Mouse (Mus musculus) liver, embryonic 14.5 days (tissue): ENCODE measurements around the gene Acot8. TPM values are rescaled to one million over a fixed set of nuclear protein-coding genes. Genes with fewer than 3 reads are reported as not detected.

ENCODE experiments used
- ATAC-seq: fragments of 200-750 bp; cut with Nextera tagmentation; 2 replicates; pipeline ENCODE4 v1.8.0; 2017; ENCODE audit warnings: moderate number of reproducible peaks, mild to moderate bottlenecking, moderate library complexity; ENCODE audit not compliant: insufficient read depth
- DNase-seq, 3 experiments: peaks; one replicate each; pipeline ENCODE4 v3.0.0-alpha.2; 2012 to 2013; ENCODE audit warnings: low read depth in 3 of 3, low spot score in 3 of 3
- H3K27ac ChIP-seq: fragments of 300-500 bp; sonication (generic); 2 replicates; pipeline ENCODE4 v1.5.1; 2014; ENCODE audit warnings: moderate library complexity, mild to moderate bottlenecking, control low read depth, inconsistent platforms
- H3K27me3 ChIP-seq: fragments of 300-500 bp; sonication (generic); 2 replicates; pipeline ENCODE4 v1.6.1; 2014; ENCODE audit warnings: mild to moderate bottlenecking, low read length, moderate library complexity; ENCODE audit not compliant: control insufficient read depth, insufficient read depth
- H3K36me3 ChIP-seq: fragments of 300-500 bp; sonication (generic); replicated peaks from 2 replicates; pipeline ENCODE4 v1.6.1; 2014; ENCODE audit warnings: low read depth; ENCODE audit not compliant: control insufficient read depth, insufficient read depth
- H3K4me1 ChIP-seq, 2 experiments: fragments of 200-500 bp in 1 of 2; fragments of 300-500 bp in 1 of 2; sonication (generic) in 1 of 2; replicated peaks; 2 replicates each; pipeline ENCODE4 v1.6.1; 2012 to 2014; ENCODE audit warnings: antibody characterized with exemption in 1 of 2, inconsistent platforms in 1 of 2, low read length in 1 of 2; ENCODE audit not compliant: control insufficient read depth in 2 of 2, insufficient read depth in 2 of 2
- H3K4me2 ChIP-seq: fragments of 300-500 bp; sonication (generic); 2 replicates; pipeline ENCODE4 v1.6.1; 2014; ENCODE audit warnings: low read depth, mild to moderate bottlenecking, control low read depth, moderate library complexity
- H3K4me3 ChIP-seq, 2 experiments: fragments of 200-500 bp in 1 of 2; fragments of 300-500 bp in 1 of 2; sonication (generic) in 1 of 2; 2 replicates each; pipeline ENCODE4 v1.5.1; 2012 to 2014; ENCODE audit warnings: low read depth in 2 of 2, low read length in 2 of 2, mild to moderate bottlenecking in 2 of 2, control low read depth in 1 of 2, inconsistent platforms in 1 of 2, moderate library complexity in 1 of 2; ENCODE audit not compliant: insufficient read depth in 1 of 2
- H3K9ac ChIP-seq: fragments of 300-500 bp; sonication (generic); replicated peaks from 2 replicates; pipeline ENCODE4 v1.6.1; 2014; ENCODE audit warnings: mild to moderate bottlenecking, control low read depth, moderate library complexity
- H3K9me3 ChIP-seq: fragments of 300-500 bp; sonication (generic); 2 replicates; pipeline ENCODE4 v1.6.1; 2016; ENCODE audit warnings: low read length, mixed read lengths; ENCODE audit not compliant: control insufficient read depth
- CTCF ChIP-seq: IDR thresholded peaks from 2 replicates; pipeline ENCODE4 v1.5.1; 2016; ENCODE audit warnings: antibody characterized with exemption, low read depth, control low read depth
- EP300 ChIP-seq: IDR thresholded peaks from 2 replicates; pipeline ENCODE4 v1.6.1; 2016; ENCODE audit warnings: antibody characterized with exemption, low read depth
- WGBS: fragments of 180-500 bp; shearing (Covaris S2); extraction: QIAGEN DNeasy Blood & Tissue Kit; methylation state at CpG from one replicate; pipeline ENCODE4 v1.1.7; 2014; ENCODE audit not compliant: insufficient replicate concordance; 5-methylcytosine and 5-hydroxymethylcytosine counted together
- polyA plus RNA-seq, 2 experiments: library from polyadenylated mRNA; depleted of rRNA in 1 of 2; stranded (reverse) in 1 of 2; unstranded in 1 of 2; fragments of >200 nt; fragmentation: Nextera tagmentation in 1 of 2; extraction: Ambion mirVana in 1 of 2; gene quantifications; 2 replicates each; pipeline versions ENCODE4 v1.2.1 to v1.2.3; 2012 to 2014

Acot8 gene
- polyA plus RNA-seq, 2 experiments: 13.5 to 20.6 TPM

- Histone ChIP-seq H3K9me3 (no peaks in the 10 kb centered on the region), H3K4me2 (peak overlapping the region; percentile 68), H3K36me3 (peaks cover 7% of the 10 kb centered on the region), H3K27me3 (no peaks in the 10 kb centered on the region), H3K9ac (peak overlapping the region; percentile 61), H3K4me3 (peak overlapping the region; percentile 58 to 78), H3K27ac (peak overlapping the region; percentile 9), H3K4me1 (peaks cover 5 to 8% of the 10 kb centered on the region in 2 experiments)
- peak; percentile 59 for ATAC-seq
- WGBS: under 1% methylated on average over 10 of the region's 10 CpGs
- TF ChIP-seq CTCF (peak; percentile 47), EP300 (no peak)
- DNase-seq: peak in 2 of 3 experiments; percentile 32 to 52
These were observed 18.5 kb upstream of the Acot8 start for GRCm38 (mm10) chr2:164823181-164823585.

DNA sequence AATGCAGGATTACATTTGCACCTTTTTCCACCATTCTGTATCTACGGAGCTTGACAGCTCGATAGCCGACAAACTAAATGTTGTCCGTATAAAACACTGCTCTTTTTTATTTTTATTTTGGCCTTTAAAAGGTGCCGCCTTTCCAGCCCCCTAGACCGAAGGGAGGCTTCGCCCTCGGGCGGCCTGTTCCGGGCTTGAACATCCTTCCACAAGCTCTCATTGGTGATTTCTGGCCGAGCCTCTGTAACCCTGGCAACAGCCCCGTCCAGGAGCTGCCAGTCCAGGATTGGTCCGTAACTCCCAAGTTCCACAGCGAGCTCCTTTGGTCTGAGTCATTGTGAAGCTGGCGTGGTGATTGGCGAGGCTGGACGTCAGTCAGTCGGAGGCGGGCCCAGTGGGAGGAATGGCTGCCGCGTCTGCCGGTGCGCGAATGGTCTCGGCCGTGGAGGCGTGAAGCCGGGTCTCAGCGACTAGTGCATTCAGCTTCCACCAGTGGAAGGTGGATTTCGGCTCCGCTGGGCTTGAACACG is 18.0 kb upstream of the Acot8 start, which contains the start of gene Zswim1:
TSS of gene Zswim1 (plus strand) at position 51 of the 530 bp plus-strand sequence.
- H3K27me3 ChIP-seq: no peaks in the 10 kb centered on the region
- WGBS: 2% methylated on average over 32 of the region's 32 CpGs
- H3K9ac ChIP-seq: peak within 1 kb of the TSS; percentile 61
- ATAC-seq (peak; percentile 99), DNase-seq (peak; percentile 98)
- H3K4me3 ChIP-seq: peak within 1 kb of the TSS; percentile 58 to 78
- peaks cover 6 to 9% of the 10 kb centered on the region in 2 experiments for H3K4me1 ChIP-seq
- no peaks in the 10 kb centered on the region for H3K9me3 ChIP-seq
- H3K27ac ChIP-seq: peak within 1 kb of the TSS; percentile 38
- peaks cover 7% of the 10 kb centered on the region for H3K36me3 ChIP-seq
- TF ChIP-seq CTCF: peak; percentile 15; the same call in 1 of the 2 replicates
- TF ChIP-seq EP300: no peak
- peak within 1 kb of the TSS; percentile 68 for H3K4me2 ChIP-seq

GRCm38 (mm10) chr2:164821060-164821459 is 16.4 kb upstream of the Acot8 start:
- no peak overlapping the region for H3K4me3 ChIP-seq
- DNase-seq (no peak), ATAC-seq (no peak)
- H3K9ac ChIP-seq: no peak overlapping the region
- peaks cover 10 to 16% of the 10 kb centered on the region in 2 experiments for H3K4me1 ChIP-seq
- H3K4me2 ChIP-seq: no peak overlapping the region
- no peak overlapping the region for H3K27ac ChIP-seq
- no peaks in the 10 kb centered on the region for H3K9me3 ChIP-seq
- no peak for TF ChIP-seq CTCF
- TF ChIP-seq EP300: no peak
- H3K27me3 ChIP-seq: no peaks in the 10 kb centered on the region
- H3K36me3 ChIP-seq: peaks cover 7% of the 10 kb centered on the region
- 83% methylated on average over 6 of the region's 6 CpGs for WGBS

DNA sequence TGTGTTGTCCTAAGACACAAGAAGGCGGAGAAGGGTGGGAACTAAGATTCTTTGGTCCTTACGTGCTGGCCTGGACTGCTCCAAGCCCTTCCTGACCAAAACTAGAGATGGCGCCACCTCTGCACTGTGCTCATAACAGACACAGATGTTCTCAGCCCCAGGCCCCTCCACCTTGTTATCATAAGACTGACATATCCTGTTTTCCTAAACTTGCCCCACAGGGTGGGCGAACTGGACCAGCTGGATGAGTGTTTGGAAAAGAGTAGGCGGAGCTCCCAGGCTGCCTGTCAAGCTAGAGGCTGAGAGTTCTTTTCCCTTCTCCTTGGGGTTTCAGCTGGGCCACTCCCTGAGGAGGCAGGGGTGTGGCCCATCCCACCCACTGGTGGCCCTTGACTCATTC is 13.0 kb upstream of the Acot8 start:
- Histone ChIP-seq H3K36me3 (0 out of 2 replicates have a peak, but pooled peaks cover 2% of the 10 kb centered on the region), H3K27me3 (no peaks in the 10 kb centered on the region), H3K9me3 (no peaks in the 10 kb centered on the region), H3K4me2 (no peak overlapping the region), H3K4me1 (peaks cover 16 to 20% of the 10 kb centered on the region in 2 experiments), H3K4me3 (no peak overlapping the region), H3K27ac (no peak overlapping the region), H3K9ac (no peak overlapping the region)
- ATAC-seq (no peak), DNase-seq (no peak)
- 67% methylated on average over 5 of the region's 5 CpGs for WGBS
- no peak for TF ChIP-seq EP300
- TF ChIP-seq CTCF: peak; percentile 21; the same call in 1 of the 2 replicates

DNA sequence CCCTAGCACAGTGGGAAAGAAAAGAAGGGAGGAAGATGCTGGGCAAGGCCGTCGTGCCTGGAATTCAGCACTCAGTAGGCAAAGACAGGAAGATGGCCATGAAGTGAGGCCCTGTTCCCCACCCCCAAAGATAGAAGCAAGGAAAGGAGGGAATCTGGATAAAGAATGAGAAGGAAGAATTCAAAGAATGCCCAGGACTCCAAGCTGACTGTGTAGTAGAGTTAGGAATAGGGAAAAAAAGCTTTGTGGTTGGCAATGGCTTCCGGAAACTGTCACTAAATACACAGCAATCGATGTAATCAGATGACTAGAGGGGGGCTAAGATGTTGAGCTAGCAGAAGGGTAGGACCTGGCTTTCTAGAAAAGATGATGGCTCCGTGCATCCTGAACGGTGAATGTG is 12.5 kb upstream of the Acot8 start:
- 77% methylated on average over 6 of the region's 6 CpGs for WGBS
- Histone ChIP-seq H3K9me3 (no peaks in the 10 kb centered on the region), H3K36me3 (0 out of 2 replicates have a peak, but pooled peaks cover 2% of the 10 kb centered on the region), H3K4me1 (peaks cover 13 to 17% of the 10 kb centered on the region in 2 experiments), H3K9ac (no peak overlapping the region), H3K4me2 (no peak overlapping the region), H3K4me3 (no peak overlapping the region), H3K27ac (no peak overlapping the region), H3K27me3 (no peaks in the 10 kb centered on the region)
- ATAC-seq (no peak), DNase-seq (no peak)
- TF ChIP-seq CTCF: no peak
- TF ChIP-seq EP300: no peak
